Mouse (Mus musculus): ENCODE data around the gene Plp1. TPM values are rescaled to one million over a fixed set of nuclear protein-coding genes. Genes with fewer than 3 reads are reported as not detected.

Plp1 gene
- polyA plus RNA-seq, 1 experiment from 2014 or later: 3.6 TPM

DNA sequence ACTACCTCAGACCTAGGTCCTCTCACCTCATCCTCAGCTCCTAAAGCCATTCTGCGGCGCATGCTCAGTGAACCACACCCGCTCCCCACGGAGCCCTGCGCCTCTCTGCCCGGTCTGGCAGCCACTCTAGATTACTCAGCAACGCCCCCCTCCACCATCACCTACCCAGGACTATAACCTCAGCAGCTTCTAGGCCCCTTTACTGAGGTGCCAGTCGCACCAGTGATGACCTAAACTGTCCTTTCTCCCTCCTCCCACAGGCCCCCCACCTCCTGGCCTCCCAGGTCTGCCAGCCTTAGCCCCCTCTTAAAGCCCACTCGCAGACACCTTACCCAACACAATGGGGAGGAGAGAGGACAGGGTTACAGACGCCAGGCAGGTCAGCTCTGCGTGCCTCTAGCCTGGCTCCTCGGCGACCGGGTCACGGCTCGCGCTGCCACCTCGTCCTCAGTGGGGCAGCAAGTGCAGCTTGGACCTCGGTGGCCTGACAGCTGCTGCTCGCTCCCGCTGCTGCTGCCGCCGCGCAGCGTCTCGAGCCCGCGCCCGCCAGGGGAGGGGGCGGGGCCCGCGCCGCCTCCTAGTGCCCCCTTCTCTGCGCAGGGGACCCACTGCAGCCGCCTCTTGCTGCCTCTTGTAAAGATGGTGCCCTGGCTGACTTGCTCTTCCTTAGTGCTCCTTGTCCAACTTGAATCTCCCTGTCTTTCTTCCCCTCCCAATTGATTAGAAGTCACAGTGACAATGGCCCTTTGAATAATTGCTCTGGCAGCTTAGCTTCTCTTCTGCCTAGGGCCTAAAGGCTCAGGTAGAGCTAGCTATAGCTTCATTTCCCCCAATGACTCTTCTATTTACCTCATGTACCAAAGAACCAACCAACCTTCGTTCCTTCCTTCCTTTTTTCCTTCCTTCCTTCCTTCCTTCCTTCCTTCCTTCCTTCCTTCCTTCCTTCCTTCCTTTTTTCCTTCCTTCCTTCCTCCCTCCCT is 45.9 kb downstream of the Plp1 start, which contains the start of gene Rab9b:
Gene Rab9b (minus strand): TSS at position 695 of the 980 bp plus-strand sequence.
- Histone ChIP-seq H3K36me3 (no peaks in the 10 kb centered on the region), H3K27me3 (peaks cover 3% of the 10 kb centered on the region; the same call in 1 of the 2 replicates), H3K4me3 (peak within 1 kb of the TSS; percentile 41), H3K9ac (no peak within 1 kb of the TSS), H3K9me3 (no peaks in the 10 kb centered on the region), H3K4me2 (peak within 1 kb of the TSS; percentile 71), H3K27ac (no peak within 1 kb of the TSS), H3K4me1 (no peaks in the 10 kb centered on the region)
- WGBS: 14% methylated on average over 30 of the region's 36 CpGs
- peak; percentile 42; the same call in 1 of the 2 replicates for ATAC-seq (ENCODE audit: borderline replicate concordance, extremely low read depth, low FRiP score, low TSS enrichment)

Other genes with a start within 250 kb of the Plp1 start
- 10.7 and 12.0 TPM in 2 replicates for gene Tceal3, start 231.8 kb upstream of the Plp1 start, polyA plus RNA-seq (2015; fragmentation: Nextera tagmentation; extraction: Ambion mirVana)
- gene Tceal1, start 114.7 kb upstream of the Plp1 start, polyA plus RNA-seq (2015; fragmentation: Nextera tagmentation; extraction: Ambion mirVana): 11.5 and 12.1 TPM in 2 replicates
- gene Morf4l2, start 79.0 kb upstream of the Plp1 start, polyA plus RNA-seq (2015; fragmentation: Nextera tagmentation; extraction: Ambion mirVana): 549 and 553 TPM in 2 replicates
- 0.10 TPM in 1 of 2 replicates, not detected in the other for gene Glra4, start 42.5 kb upstream of the Plp1 start, polyA plus RNA-seq (2015; fragmentation: Nextera tagmentation; extraction: Ambion mirVana)
- gene Rab9b, start 46.1 kb downstream of the Plp1 start, polyA plus RNA-seq (2015; fragmentation: Nextera tagmentation; extraction: Ambion mirVana): 0.08 and 0.14 TPM in 2 replicates
- gene H2bfm, start 104.7 kb downstream of the Plp1 start, polyA plus RNA-seq (2015; fragmentation: Nextera tagmentation; extraction: Ambion mirVana): not detected in 2 replicates
- gene Tmsb15b2, start 152.8 kb downstream of the Plp1 start, polyA plus RNA-seq (2015; fragmentation: Nextera tagmentation; extraction: Ambion mirVana): 30.5 and 33.3 TPM in 2 replicates
- 2.9 and 3.5 TPM in 2 replicates for gene Tmsb15l, start 154.2 kb downstream of the Plp1 start, polyA plus RNA-seq (2015; fragmentation: Nextera tagmentation; extraction: Ambion mirVana)
- gene Tmsb15b1, start 154.2 kb downstream of the Plp1 start, polyA plus RNA-seq (2015; fragmentation: Nextera tagmentation; extraction: Ambion mirVana): 19.0 and 22.2 TPM in 2 replicates
- gene Zcchc18, start 170.5 kb downstream of the Plp1 start, polyA plus RNA-seq (2015; fragmentation: Nextera tagmentation; extraction: Ambion mirVana): 11.0 and 11.4 TPM in 2 replicates
- gene Slc25a53, start 215.6 kb downstream of the Plp1 start, polyA plus RNA-seq (2015; fragmentation: Nextera tagmentation; extraction: Ambion mirVana): 12.1 and 14.6 TPM in 2 replicates
- 10.9 and 11.2 TPM in 2 replicates for gene Fam199x, start 226.9 kb downstream of the Plp1 start, polyA plus RNA-seq (2015; fragmentation: Nextera tagmentation; extraction: Ambion mirVana)

All from lung, embryonic 15.5 days (tissue).